Mouse (Mus musculus) embryo, embryonic 10.5 days (tissue): ENCODE measurements around the gene Lmtk2.

ENCODE experiments used
- DNase-seq: peaks from one replicate; pipeline ENCODE4 v3.0.0-alpha.2; 2015; ENCODE audit warnings: low spot score

Gene Lmtk2

GRCm38 (mm10) chr5:144109201-144109600 lies 9.0 kb downstream of the Lmtk2 start:
- DNase-seq, result no peak

- no peak for DNase-seq
Measured at GRCm38 (mm10) chr5:144112574-144113438, 12.6 kb downstream of the Lmtk2 start.

- DNase-seq, result no peak
Measured at GRCm38 (mm10) chr5:144114068-144114467, 13.8 kb downstream of the Lmtk2 start.

GRCm38 (mm10) chr5:144114970-144115627 lies 14.9 kb downstream of the Lmtk2 start:
- DNase-seq, result no peak

GRCm38 (mm10) chr5:144115628-144115977 lies 15.4 kb downstream of the Lmtk2 start:
- DNase-seq, result no peak

GRCm38 (mm10) chr5:144118271-144118670 lies 18.0 kb downstream of the Lmtk2 start:
- DNase-seq, result no peak

GRCm38 (mm10) chr5:144119286-144119685 lies 19.1 kb downstream of the Lmtk2 start:
- no peak for DNase-seq

- DNase-seq, result no peak
Measured at GRCm38 (mm10) chr5:144121489-144121888, 21.3 kb downstream of the Lmtk2 start.

GRCm38 (mm10) chr5:144125979-144126755 lies 25.9 kb downstream of the Lmtk2 start:
- no peak for DNase-seq

GRCm38 (mm10) chr5:144143531-144143930 lies 43.3 kb downstream of the Lmtk2 start:
- no peak for DNase-seq

- no peak for DNase-seq
Measured at GRCm38 (mm10) chr5:144146898-144147297, 46.7 kb downstream of the Lmtk2 start.

GRCm38 (mm10) chr5:144149530-144149929 lies 49.3 kb downstream of the Lmtk2 start:
- no peak for DNase-seq

GRCm38 (mm10) chr5:144151270-144151669 lies 51.0 kb downstream of the Lmtk2 start:
- no peak for DNase-seq

- DNase-seq, result peak; percentile 84
Measured at GRCm38 (mm10) chr5:144154528-144154927, 54.3 kb downstream of the Lmtk2 start.

GRCm38 (mm10) chr5:144158604-144159003 lies 58.4 kb downstream of the Lmtk2 start:
- DNase-seq, result no peak

GRCm38 (mm10) chr5:144159137-144159536 lies 58.9 kb downstream of the Lmtk2 start:
- DNase-seq, result no peak

GRCm38 (mm10) chr5:144162080-144162812 lies 62.0 kb downstream of the Lmtk2 start:
- DNase-seq, result no peak

- no peak for DNase-seq
Measured at GRCm38 (mm10) chr5:144162813-144163517, 62.7 kb downstream of the Lmtk2 start.

- no peak for DNase-seq
Measured at GRCm38 (mm10) chr5:144165756-144166155, 65.5 kb downstream of the Lmtk2 start.

GRCm38 (mm10) chr5:144169275-144169975 lies 69.2 kb downstream of the Lmtk2 start:
- DNase-seq, result no peak

- DNase-seq, result no peak
Measured at GRCm38 (mm10) chr5:144173648-144174047, 73.4 kb downstream of the Lmtk2 start.
